Mouse (Mus musculus) heart, embryonic 10.5 days (tissue): Measurements from ENCODE around the gene Neb. TPM values are rescaled to one million over a fixed set of nuclear protein-coding genes. Genes with fewer than 3 reads are reported as not detected.

Experiments used
- DNase-seq: peaks from one replicate; pipeline ENCODE4 v3.0.0-alpha.2; 2017; ENCODE audit warnings: low spot score
- H3K27ac ChIP-seq: fragments of 300-500 bp; sonication (generic); 2 replicates; pipeline ENCODE4 v1.5.1; 2016; ENCODE audit warnings: mild to moderate bottlenecking
- H3K27me3 ChIP-seq: fragments of 300-500 bp; sonication (generic); 2 replicates; pipeline ENCODE4 v1.6.1; 2016; ENCODE audit warnings: mild to moderate bottlenecking; ENCODE audit not compliant: poor library complexity, insufficient read depth, severe bottlenecking
- H3K36me3 ChIP-seq: fragments of 300-500 bp; sonication (generic); 2 replicates; pipeline ENCODE4 v1.6.1; 2016; ENCODE audit warnings: mild to moderate bottlenecking, moderate library complexity
- H3K4me1 ChIP-seq: fragments of 300-500 bp; sonication (generic); 2 replicates; pipeline ENCODE4 v1.6.1; 2016; ENCODE audit warnings: mild to moderate bottlenecking
- H3K4me3 ChIP-seq: fragments of 300-500 bp; sonication (generic); 2 replicates; pipeline ENCODE4 v1.5.1; 2016; ENCODE audit warnings: mild to moderate bottlenecking, moderate library complexity
- H3K9me3 ChIP-seq: fragments of 300-500 bp; sonication (generic); 2 replicates; pipeline ENCODE4 v1.6.1; 2016; ENCODE audit warnings: mild to moderate bottlenecking, moderate library complexity
- WGBS: fragments of 180-500 bp; shearing (Covaris S2); methylation state at CpG from one replicate; pipeline ENCODE4 v1.1.7; 2016; 5-methylcytosine and 5-hydroxymethylcytosine counted together
- polyA plus RNA-seq: library from polyadenylated mRNA; unstranded; fragments of >200 nt; fragmentation: Nextera tagmentation; extraction: Ambion mirVana; gene quantifications from 2 replicates; pipeline ENCODE4 v1.2.1, GENCODE M21; 2016

Gene Neb
- polyA plus RNA-seq, 1 experiment from 2014 or later = 0.75 TPM

GRCm38 (mm10) chr2:52406480-52406879 is 28.2 kb upstream of the Neb start:
- DNase-seq = no peak
- no peaks in the 10 kb centered on the region for H3K27me3 ChIP-seq
- H3K9me3 ChIP-seq = peaks cover 21% of the 10 kb centered on the region
- WGBS = 89% methylated on average over 1 of the region's 1 CpGs
- no peaks in the 10 kb centered on the region for H3K4me1 ChIP-seq
- H3K36me3 ChIP-seq = peaks cover 90% of the 10 kb centered on the region
- no peak overlapping the region for H3K4me3 ChIP-seq
- H3K27ac ChIP-seq = no peak overlapping the region

- H3K4me3 ChIP-seq = no peak overlapping the region
- H3K9me3 ChIP-seq = peaks cover 10% of the 10 kb centered on the region
- no peak for DNase-seq
- H3K27ac ChIP-seq = no peak overlapping the region
- H3K4me1 ChIP-seq = no peaks in the 10 kb centered on the region
- H3K36me3 ChIP-seq = peaks cover 83% of the 10 kb centered on the region
- 96% methylated on average over 5 of the region's 5 CpGs for WGBS
- H3K27me3 ChIP-seq = no peaks in the 10 kb centered on the region
These were observed 27.0 kb upstream of the Neb start for GRCm38 (mm10) chr2:52405238-52405637.

- 85% methylated on average over 5 of the region's 5 CpGs for WGBS
- Histone ChIP-seq H3K27me3 (no peaks in the 10 kb centered on the region), H3K9me3 (no peaks in the 10 kb centered on the region), H3K36me3 (peaks cover 6% of the 10 kb centered on the region), H3K27ac (no peak overlapping the region), H3K4me1 (no peaks in the 10 kb centered on the region), H3K4me3 (no peak overlapping the region)
- no peak for DNase-seq
These were observed 16.3 kb upstream of the Neb start for GRCm38 (mm10) chr2:52394529-52394928.

- H3K36me3 ChIP-seq = no peaks in the 10 kb centered on the region
- no peak overlapping the region for H3K4me3 ChIP-seq
- H3K27me3 ChIP-seq = no peaks in the 10 kb centered on the region
- DNase-seq = no peak
- WGBS = 48% methylated on average over 2 of the region's 2 CpGs
- peaks cover 8% of the 10 kb centered on the region for H3K4me1 ChIP-seq
- H3K27ac ChIP-seq = no peak overlapping the region
- no peaks in the 10 kb centered on the region for H3K9me3 ChIP-seq
These were observed 12.2 kb upstream of the Neb start for GRCm38 (mm10) chr2:52390415-52390975.

- H3K27ac ChIP-seq = no peak overlapping the region
- H3K4me1 ChIP-seq = peaks cover 8% of the 10 kb centered on the region
- no peaks in the 10 kb centered on the region for H3K9me3 ChIP-seq
- H3K27me3 ChIP-seq = no peaks in the 10 kb centered on the region
- no peak overlapping the region for H3K4me3 ChIP-seq
- no peak for DNase-seq
- WGBS = 74% methylated on average over 3 of the region's 3 CpGs
- H3K36me3 ChIP-seq = no peaks in the 10 kb centered on the region
These were observed 11.7 kb upstream of the Neb start for GRCm38 (mm10) chr2:52389975-52390374.

GRCm38 (mm10) chr2:52386451-52386850 is 8.2 kb upstream of the Neb start:
- WGBS = 57% methylated on average over 6 of the region's 6 CpGs

DNA sequence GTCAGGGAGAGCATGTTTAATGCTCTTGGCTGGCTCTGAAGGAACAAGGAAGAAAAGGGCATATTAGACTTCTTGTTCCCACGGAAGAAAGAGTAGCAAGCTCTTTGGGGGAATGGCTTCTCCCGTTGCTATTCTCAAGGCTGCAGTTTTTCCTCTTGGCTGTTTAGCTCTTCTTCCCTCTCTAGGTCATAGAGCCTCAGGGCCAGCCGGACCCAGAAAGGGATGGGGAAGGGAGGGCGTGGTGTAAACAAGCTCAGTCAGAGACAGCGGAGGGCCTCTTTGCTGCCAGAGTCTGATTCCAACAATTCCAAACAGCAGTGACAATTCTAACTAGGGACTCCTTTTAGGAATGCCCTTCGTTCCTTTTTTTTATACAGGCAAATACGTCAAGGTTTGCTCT is 7.8 kb upstream of the Neb start:
- Histone ChIP-seq H3K27me3 (no peaks in the 10 kb centered on the region), H3K36me3 (no peaks in the 10 kb centered on the region), H3K4me1 (peaks cover 8% of the 10 kb centered on the region), H3K4me3 (0 out of 2 replicates have a peak overlapping the region, but pooled peaks have one; percentile 24), H3K9me3 (no peaks in the 10 kb centered on the region), H3K27ac (peak overlapping the region; percentile 62; the same call in 1 of the 2 replicates)
- WGBS = 49% methylated on average over 7 of the region's 7 CpGs
- no peak for DNase-seq

More at GRCm38 (mm10) chr2:52386451-52386850, 8.2 kb upstream of the Neb start:
- peak overlapping the region; percentile 62; the same call in 1 of the 2 replicates for H3K27ac ChIP-seq
- no peaks in the 10 kb centered on the region for H3K9me3 ChIP-seq
- H3K4me3 ChIP-seq = no peak overlapping the region
- H3K4me1 ChIP-seq = peaks cover 8% of the 10 kb centered on the region
- no peak for DNase-seq
- no peaks in the 10 kb centered on the region for H3K27me3 ChIP-seq
- no peaks in the 10 kb centered on the region for H3K36me3 ChIP-seq

- DNase-seq = no peak
- 58% methylated on average over 10 of the region's 10 CpGs for whole genome bisulfite sequencing
These were observed 581 bp upstream of the Neb start for GRCm38 (mm10) chr2:52378848-52379261.

GRCm38 (mm10) chr2:52377706-52378447 is 397 bp downstream of the Neb start:
- Histone ChIP-seq H3K4me1 (0 out of 2 replicates have a peak, but pooled peaks cover 2% of the 10 kb centered on the region), H3K4me3 (peak overlapping the region; percentile 29), H3K27ac (no peak overlapping the region), H3K36me3 (no peaks in the 10 kb centered on the region), H3K27me3 (no peaks in the 10 kb centered on the region), H3K9me3 (no peaks in the 10 kb centered on the region)
- WGBS = 39% methylated on average over 13 of the region's 13 CpGs
- DNase-seq = no peak

More at GRCm38 (mm10) chr2:52378848-52379261, 581 bp upstream of the Neb start:
- Histone ChIP-seq H3K27me3 (no peaks in the 10 kb centered on the region), H3K4me3 (peak overlapping the region; percentile 29; the same call in 1 of the 2 replicates), H3K4me1 (0 out of 2 replicates have a peak, but pooled peaks cover 2% of the 10 kb centered on the region), H3K9me3 (no peaks in the 10 kb centered on the region), H3K27ac (no peak overlapping the region), H3K36me3 (no peaks in the 10 kb centered on the region)

DNA sequence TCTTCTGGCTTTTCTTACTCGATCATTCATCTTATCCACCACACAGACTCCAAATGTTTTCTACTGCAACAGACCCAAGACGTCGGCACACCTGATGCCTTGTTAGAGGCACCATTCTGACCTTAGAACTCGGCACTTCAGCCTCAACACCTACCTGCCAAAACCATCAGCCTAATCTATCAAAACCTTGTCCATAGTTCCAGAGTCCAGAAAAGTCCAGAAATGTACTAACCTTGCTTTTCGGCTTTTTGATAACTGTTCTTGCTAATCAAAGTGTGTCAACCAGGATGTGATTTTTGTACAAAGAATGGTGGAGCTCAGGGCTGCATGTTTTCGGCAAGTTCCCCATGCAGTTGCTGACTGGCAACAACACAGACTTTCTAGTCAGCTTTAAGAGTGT is 3.6 kb downstream of the Neb start:
- Histone ChIP-seq H3K27ac (no peak overlapping the region), H3K36me3 (no peaks in the 10 kb centered on the region), H3K4me1 (peaks cover 8% of the 10 kb centered on the region; the same call in 1 of the 2 replicates), H3K27me3 (no peaks in the 10 kb centered on the region), H3K9me3 (no peaks in the 10 kb centered on the region), H3K4me3 (no peak overlapping the region)
- WGBS = 86% methylated on average over 6 of the region's 6 CpGs
- no peak for DNase-seq

GRCm38 (mm10) chr2:52372480-52372879 is 5.8 kb downstream of the Neb start:
- no peaks in the 10 kb centered on the region for H3K27me3 ChIP-seq
- H3K9me3 ChIP-seq = no peaks in the 10 kb centered on the region
- WGBS = 77% methylated on average over 6 of the region's 6 CpGs
- no peaks in the 10 kb centered on the region for H3K36me3 ChIP-seq
- DNase-seq = no peak
- H3K4me1 ChIP-seq = peaks cover 10% of the 10 kb centered on the region
- H3K27ac ChIP-seq = no peak overlapping the region
- H3K4me3 ChIP-seq = no peak overlapping the region

DNA sequence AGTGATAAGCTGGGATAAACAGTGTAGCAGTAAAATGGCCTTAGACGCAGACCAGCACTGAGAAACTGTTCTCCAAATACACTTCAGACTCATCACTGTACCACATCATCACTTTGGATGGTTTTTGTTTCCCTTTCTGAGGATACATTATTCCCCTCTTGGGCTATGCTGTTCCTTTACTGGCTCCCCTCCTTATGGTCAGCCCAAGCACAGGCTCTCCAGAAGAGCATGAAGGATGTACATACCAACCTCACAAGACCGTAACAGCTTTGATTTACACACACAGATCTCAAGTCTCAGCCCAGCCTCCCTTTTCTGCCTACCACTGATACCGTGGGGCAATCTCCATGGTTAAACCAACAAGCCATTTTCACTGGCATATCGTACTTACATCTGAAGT is 6.2 kb downstream of the Neb start:
- no peak overlapping the region for H3K4me3 ChIP-seq
- H3K36me3 ChIP-seq = no peaks in the 10 kb centered on the region
- peaks cover 14% of the 10 kb centered on the region for H3K4me1 ChIP-seq
- no peaks in the 10 kb centered on the region for H3K9me3 ChIP-seq
- DNase-seq = no peak
- H3K27ac ChIP-seq = no peak overlapping the region
- WGBS = 84% methylated on average over 4 of the region's 4 CpGs
- no peaks in the 10 kb centered on the region for H3K27me3 ChIP-seq

DNA sequence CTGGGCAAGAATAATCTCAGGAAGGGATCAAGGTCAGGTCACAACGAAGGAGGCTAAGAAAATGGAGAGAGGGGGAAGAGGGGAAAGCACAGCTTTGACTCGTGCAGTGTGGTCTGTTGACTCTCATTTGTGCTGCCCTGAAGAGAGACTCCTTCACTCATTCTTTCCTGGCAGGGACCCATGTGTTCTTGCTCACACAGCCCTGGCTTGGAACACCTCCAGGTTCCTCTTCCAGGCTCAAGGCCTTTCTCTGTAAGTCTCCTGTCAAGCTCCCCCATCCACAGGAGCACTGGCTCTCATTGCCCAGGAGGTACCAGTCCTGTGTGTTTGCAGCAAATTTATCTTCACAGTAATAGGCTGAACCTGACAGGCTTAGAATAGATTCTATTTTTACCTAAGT is 7.2 kb downstream of the Neb start:
- Histone ChIP-seq H3K4me3 (no peak overlapping the region), H3K36me3 (no peaks in the 10 kb centered on the region), H3K27me3 (no peaks in the 10 kb centered on the region), H3K27ac (0 out of 2 replicates have a peak overlapping the region, but pooled peaks have one; percentile 29), H3K9me3 (no peaks in the 10 kb centered on the region), H3K4me1 (peaks cover 19% of the 10 kb centered on the region)
- DNase-seq = no peak
- 49% methylated on average over 2 of the region's 2 CpGs for WGBS
